Mouse (Mus musculus): ENCODE measurements around the gene Atp10a. TPM values are rescaled to one million over a fixed set of nuclear protein-coding genes. Genes with fewer than 3 reads are reported as not detected.
A peak's percentile ranks its signal among the peaks of the same experiment; 100 is the strongest.

Gene Atp10a
- polyA plus RNA-seq, 1 experiment from 2014 or later = 1.5 TPM

DNA sequence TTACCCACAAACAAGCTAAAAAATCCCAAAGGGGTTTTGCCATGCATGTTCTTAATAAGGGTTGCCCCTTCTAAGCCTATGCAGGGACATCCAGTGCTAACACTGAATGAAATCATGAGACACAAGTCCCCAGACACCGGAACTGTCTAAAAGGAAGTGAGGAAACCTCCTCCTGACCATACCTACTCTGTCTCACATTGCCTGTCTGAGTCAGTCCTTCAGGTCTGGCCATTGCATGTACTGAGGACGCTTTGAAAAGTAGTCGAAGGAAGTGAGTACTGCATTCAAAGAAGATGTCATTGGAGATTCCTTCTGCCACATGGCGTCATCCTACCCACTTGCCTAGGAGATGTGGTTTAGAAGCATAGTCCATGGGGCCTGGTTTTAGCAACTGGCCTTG is 84.9 kb downstream of the Atp10a start:
- H3K4me1 ChIP-seq (replicated peaks) = no peaks in the 10 kb centered on the region
- WGBS = 74% methylated on average over 4 of the region's 4 CpGs
- no peak for ATAC-seq (replicated peaks; ENCODE audit: insufficient number of reproducible peaks, insufficient read depth, low FRiP score, low read depth)
- no peaks in the 10 kb centered on the region for H3K27me3 ChIP-seq
- H3K4me2 ChIP-seq = no peak overlapping the region
- H3K9ac ChIP-seq = no peak overlapping the region
- no peaks in the 10 kb centered on the region for H3K9me3 ChIP-seq (replicated peaks)
- no peak overlapping the region for H3K4me3 ChIP-seq
- H3K27ac ChIP-seq = no peak overlapping the region
- no peaks in the 10 kb centered on the region for H3K36me3 ChIP-seq

GRCm38 (mm10) chr7:58742009-58742408 is 86.0 kb downstream of the Atp10a start:
- H3K4me3 ChIP-seq = no peak overlapping the region
- no peak for ATAC-seq (replicated peaks; ENCODE audit: insufficient number of reproducible peaks, insufficient read depth, low FRiP score, low read depth)
- no peaks in the 10 kb centered on the region for H3K36me3 ChIP-seq
- H3K4me1 ChIP-seq (replicated peaks) = no peaks in the 10 kb centered on the region
- no peak overlapping the region for H3K4me2 ChIP-seq
- no peaks in the 10 kb centered on the region for H3K9me3 ChIP-seq (replicated peaks)
- H3K27ac ChIP-seq = no peak overlapping the region
- WGBS = 69% methylated on average over 4 of the region's 4 CpGs
- no peaks in the 10 kb centered on the region for H3K27me3 ChIP-seq
- no peak overlapping the region for H3K9ac ChIP-seq

- H3K36me3 ChIP-seq = no peaks in the 10 kb centered on the region
- no peak overlapping the region for H3K9ac ChIP-seq
- WGBS = 31% methylated on average over 1 of the region's 1 CpGs
- H3K4me1 ChIP-seq (replicated peaks) = no peaks in the 10 kb centered on the region
- H3K4me2 ChIP-seq = no peak overlapping the region
- no peak overlapping the region for H3K27ac ChIP-seq
- ATAC-seq (replicated peaks; ENCODE audit: insufficient number of reproducible peaks, insufficient read depth, low FRiP score, low read depth) = no peak
- H3K27me3 ChIP-seq = no peaks in the 10 kb centered on the region
- no peaks in the 10 kb centered on the region for H3K9me3 ChIP-seq (replicated peaks)
- no peak overlapping the region for H3K4me3 ChIP-seq
Measured at GRCm38 (mm10) chr7:58742648-58743047, 86.7 kb downstream of the Atp10a start.

DNA sequence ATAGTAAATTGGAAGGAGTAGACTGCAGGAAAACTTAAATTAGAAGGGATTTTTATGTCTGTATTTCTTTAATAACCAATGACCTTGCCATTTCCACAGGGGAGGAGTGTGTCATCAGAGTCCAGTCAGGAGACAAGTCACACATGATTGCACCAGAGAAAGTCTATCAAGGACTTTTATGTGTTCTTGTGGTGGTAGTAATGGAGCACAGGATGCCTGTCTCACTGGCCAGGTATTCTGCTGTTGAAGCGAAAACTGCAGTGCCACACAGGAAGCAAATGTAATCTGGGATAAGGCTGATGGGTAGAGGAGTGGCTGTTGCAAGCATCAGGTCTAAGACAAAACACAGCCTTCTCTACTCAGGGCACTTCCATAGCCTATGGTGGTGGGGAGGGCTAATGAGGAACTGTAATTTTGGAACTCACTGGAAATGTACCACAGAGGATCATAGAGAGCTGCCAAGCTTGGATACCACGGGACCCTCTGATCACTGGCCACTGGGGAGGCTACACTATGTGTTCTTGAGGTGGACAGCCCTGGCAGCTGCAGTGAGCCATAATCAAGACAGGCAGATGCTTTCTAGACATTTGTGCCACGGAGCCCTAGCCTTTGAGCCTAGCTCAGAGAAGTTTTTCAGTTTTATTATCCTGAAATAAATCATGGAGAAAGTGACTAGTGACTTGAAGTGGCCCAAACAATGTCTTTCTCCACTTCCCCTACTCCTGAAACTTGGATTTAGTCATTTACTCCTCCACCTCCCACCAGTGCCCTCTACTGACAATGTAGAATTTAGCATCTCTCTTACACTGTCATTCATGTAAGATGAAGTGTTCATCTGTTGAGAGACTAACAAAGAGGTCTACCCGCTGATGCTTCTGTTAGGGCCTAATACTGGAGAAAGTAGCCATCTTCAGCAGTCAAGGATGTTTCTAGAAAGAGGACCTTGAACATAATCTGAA is 87.7 kb downstream of the Atp10a start:
- Histone ChIP-seq H3K9ac (no peak overlapping the region), H3K4me1 (replicated peaks) (no peaks in the 10 kb centered on the region), H3K9me3 (replicated peaks) (no peaks in the 10 kb centered on the region), H3K27me3 (no peaks in the 10 kb centered on the region), H3K36me3 (no peaks in the 10 kb centered on the region), H3K27ac (no peak overlapping the region), H3K4me3 (no peak overlapping the region), H3K4me2 (no peak overlapping the region)
- 62% methylated on average over 4 of the region's 4 CpGs for WGBS
- no peak; the same call in 1 of the 2 replicates for ATAC-seq (replicated peaks; ENCODE audit: insufficient number of reproducible peaks, insufficient read depth, low FRiP score, low read depth)

GRCm38 (mm10) chr7:58746817-58747216 is 90.9 kb downstream of the Atp10a start:
- WGBS = 50% methylated on average over 5 of the region's 5 CpGs
- Histone ChIP-seq H3K27me3 (no peaks in the 10 kb centered on the region), H3K9ac (no peak overlapping the region), H3K36me3 (no peaks in the 10 kb centered on the region), H3K4me1 (replicated peaks) (no peaks in the 10 kb centered on the region; the same call in none of the 2 replicates), H3K27ac (no peak overlapping the region), H3K4me3 (no peak overlapping the region), H3K9me3 (replicated peaks) (no peaks in the 10 kb centered on the region), H3K4me2 (no peak overlapping the region)
- no peak for ATAC-seq (replicated peaks; ENCODE audit: insufficient number of reproducible peaks, insufficient read depth, low FRiP score, low read depth)

DNA sequence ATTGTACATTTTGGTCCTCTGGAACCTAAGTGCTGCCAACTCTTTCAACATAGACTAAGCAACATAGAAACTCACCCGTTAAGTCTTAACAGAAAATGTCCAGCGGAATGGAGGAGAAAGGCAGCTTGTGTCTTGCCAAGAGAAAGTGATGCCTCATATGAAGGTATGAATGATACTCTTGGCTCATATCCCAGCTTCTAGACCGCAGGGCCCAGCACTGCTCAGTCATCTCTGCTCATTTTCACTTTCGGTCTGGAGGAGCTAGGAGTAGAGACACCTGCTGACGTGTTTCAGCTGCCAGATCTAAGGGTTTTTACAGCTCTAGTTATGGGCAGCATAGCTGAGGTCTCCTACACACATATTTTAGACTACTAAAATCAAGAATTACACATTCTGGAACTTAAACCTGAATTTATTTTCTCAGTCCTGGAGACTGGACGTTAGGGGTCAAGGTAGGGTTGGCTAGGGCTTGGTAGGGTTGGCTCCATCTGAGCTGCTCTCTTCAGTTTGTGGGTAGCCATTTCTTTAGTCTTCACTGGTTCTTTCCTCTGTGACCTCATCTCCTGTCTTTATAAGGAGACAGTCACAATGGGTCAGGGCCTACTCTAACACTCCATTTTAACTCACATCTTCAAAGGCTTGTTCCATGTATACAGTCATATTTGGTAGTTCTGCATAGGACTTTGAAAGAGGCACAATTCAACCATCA is 94.1 kb downstream of the Atp10a start:
- Histone ChIP-seq H3K9me3 (replicated peaks) (no peaks in the 10 kb centered on the region), H3K4me3 (no peak overlapping the region), H3K27ac (no peak overlapping the region), H3K9ac (no peak overlapping the region), H3K4me1 (replicated peaks) (no peaks in the 10 kb centered on the region; the same call in none of the 2 replicates), H3K36me3 (no peaks in the 10 kb centered on the region), H3K27me3 (no peaks in the 10 kb centered on the region), H3K4me2 (no peak overlapping the region)
- 60% methylated on average over 6 of the region's 6 CpGs for WGBS
- ATAC-seq (replicated peaks; ENCODE audit: insufficient number of reproducible peaks, insufficient read depth, low FRiP score, low read depth) = peak; percentile 45; the same call in 1 of the 2 replicates

- H3K9me3 ChIP-seq (replicated peaks) = no peaks in the 10 kb centered on the region
- H3K9ac ChIP-seq = no peak overlapping the region
- no peaks in the 10 kb centered on the region for H3K36me3 ChIP-seq
- no peak overlapping the region for H3K27ac ChIP-seq
- no peak for ATAC-seq (replicated peaks; ENCODE audit: insufficient number of reproducible peaks, insufficient read depth, low FRiP score, low read depth)
- no peaks in the 10 kb centered on the region for H3K27me3 ChIP-seq
- 61% methylated on average over 5 of the region's 5 CpGs for WGBS
- no peaks in the 10 kb centered on the region; the same call in none of the 2 replicates for H3K4me1 ChIP-seq (replicated peaks)
- no peak overlapping the region for H3K4me3 ChIP-seq
- no peak overlapping the region for H3K4me2 ChIP-seq
Measured at GRCm38 (mm10) chr7:58752041-58752440, 96.1 kb downstream of the Atp10a start.

- no peaks in the 10 kb centered on the region for H3K27me3 ChIP-seq
- ATAC-seq (replicated peaks; ENCODE audit: insufficient number of reproducible peaks, insufficient read depth, low FRiP score, low read depth) = no peak
- H3K9me3 ChIP-seq (replicated peaks) = no peaks in the 10 kb centered on the region
- 87% methylated on average over 1 of the region's 1 CpGs for WGBS
- no peak overlapping the region for H3K9ac ChIP-seq
- H3K4me2 ChIP-seq = no peak overlapping the region
- no peaks in the 10 kb centered on the region for H3K36me3 ChIP-seq
- H3K4me3 ChIP-seq = no peak overlapping the region
- peaks cover 3% of the 10 kb centered on the region for H3K4me1 ChIP-seq (replicated peaks)
- H3K27ac ChIP-seq = no peak overlapping the region
Measured at GRCm38 (mm10) chr7:58754076-58754475, 98.1 kb downstream of the Atp10a start.

DNA sequence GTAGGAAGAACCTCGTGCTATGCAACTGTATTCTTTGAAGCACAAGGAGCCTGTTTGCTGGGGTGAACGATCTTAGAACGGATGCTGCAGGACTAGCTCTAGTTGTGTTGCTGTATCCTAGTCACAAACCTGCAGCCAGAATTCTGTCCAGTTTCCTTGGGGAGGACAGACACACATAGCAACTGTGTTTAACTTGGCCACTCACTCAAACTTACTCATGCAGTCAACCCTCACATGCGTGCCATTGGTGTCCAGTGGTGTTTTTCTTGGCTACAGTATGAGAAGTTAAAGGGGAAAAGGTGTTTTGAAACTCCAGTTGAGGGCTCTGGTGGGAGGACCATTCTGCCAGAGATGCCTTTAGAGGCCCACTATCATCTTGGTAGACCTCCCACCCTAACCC is 98.6 kb downstream of the Atp10a start:
- Histone ChIP-seq H3K4me2 (no peak overlapping the region), H3K36me3 (no peaks in the 10 kb centered on the region), H3K9ac (no peak overlapping the region), H3K4me3 (no peak overlapping the region), H3K4me1 (replicated peaks) (peaks cover 3% of the 10 kb centered on the region), H3K9me3 (replicated peaks) (no peaks in the 10 kb centered on the region), H3K27me3 (no peaks in the 10 kb centered on the region), H3K27ac (no peak overlapping the region)
- ATAC-seq (replicated peaks; ENCODE audit: insufficient number of reproducible peaks, insufficient read depth, low FRiP score, low read depth) = no peak
- WGBS = 72% methylated on average over 4 of the region's 4 CpGs

DNA sequence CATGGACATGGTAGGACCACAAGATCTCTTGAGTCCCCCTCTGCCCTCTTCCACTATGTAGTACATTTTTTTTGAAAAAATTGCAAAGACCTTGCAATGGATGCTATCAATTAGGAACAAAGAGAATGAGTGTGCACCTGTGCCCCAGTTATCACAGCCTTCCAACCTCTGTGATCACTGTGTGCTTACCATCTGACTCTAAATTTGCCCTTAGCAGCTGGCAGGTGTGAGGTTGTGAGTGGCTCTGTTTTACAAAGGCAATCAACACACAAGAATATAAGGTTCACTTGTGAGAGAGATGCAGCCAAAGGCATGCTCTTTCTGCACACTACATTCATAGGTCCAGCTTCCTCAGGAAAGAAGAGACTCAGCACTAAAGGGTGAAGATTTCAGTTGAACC is 99.1 kb downstream of the Atp10a start:
- Histone ChIP-seq H3K4me2 (no peak overlapping the region), H3K27me3 (no peaks in the 10 kb centered on the region), H3K4me1 (replicated peaks) (peaks cover 3% of the 10 kb centered on the region; the same call in 1 of the 2 replicates), H3K9ac (no peak overlapping the region), H3K27ac (no peak overlapping the region), H3K9me3 (replicated peaks) (no peaks in the 10 kb centered on the region), H3K4me3 (no peak overlapping the region), H3K36me3 (no peaks in the 10 kb centered on the region)
- no peak for ATAC-seq (replicated peaks; ENCODE audit: insufficient number of reproducible peaks, insufficient read depth, low FRiP score, low read depth)

GRCm38 (mm10) chr7:58755846-58756245 is 99.9 kb downstream of the Atp10a start:
- H3K27ac ChIP-seq = no peak overlapping the region
- WGBS = 26% methylated on average over 1 of the region's 1 CpGs
- no peak overlapping the region for H3K9ac ChIP-seq
- H3K27me3 ChIP-seq = no peaks in the 10 kb centered on the region
- H3K4me1 ChIP-seq (replicated peaks) = 0 out of 2 replicates have a peak, but pooled peaks cover 3% of the 10 kb centered on the region
- no peak overlapping the region for H3K4me2 ChIP-seq
- ATAC-seq (replicated peaks; ENCODE audit: insufficient number of reproducible peaks, insufficient read depth, low FRiP score, low read depth) = no peak
- H3K36me3 ChIP-seq = no peaks in the 10 kb centered on the region
- H3K9me3 ChIP-seq (replicated peaks) = no peaks in the 10 kb centered on the region
- no peak overlapping the region for H3K4me3 ChIP-seq

All from heart, embryonic 15.5 days (tissue).